Comparison of ENCODE assay signal across 8 mouse cellular contexts in genomic region chr14:79300641-79301350, GRCm38 (mm10). TPM values are rescaled to one million over a fixed set of nuclear protein-coding genes. Genes with fewer than 3 reads are reported as not detected.
A peak's percentile ranks its signal among the peaks of the same experiment; 100 is the strongest.
DNase-seq lines count a peak whose midpoint lies in the region; ATAC-seq and TF ChIP-seq lines count a peak whose summit lies in the region.

No protein-coding gene starts in this region.

- H3K9ac ChIP-seq in CH12.LX (ENCODE audit: insufficient read depth, low read depth) = no peak overlapping the region
- H3K9ac ChIP-seq in limb, embryonic 12.5 days (replicated peaks) = peak overlapping the region; percentile 63
- H3K9ac ChIP-seq in midbrain, embryonic 16.5 days (ENCODE audit: low read depth, low read length) = peak overlapping the region; percentile 70

- dilution Hi-C loops in CH12.LX (cut with MboI; ENCODE audit: extremely low pct_ligation_motif_present, extremely low pct_unique_long_range_greater_than_20kb, low sequenced_read_pairs) = no loop called here

- H3K9me3 ChIP-seq in heart, embryonic 10.5 days = no peaks in the 10 kb centered on the region
- H3K9me3 ChIP-seq in CH12.LX (replicated peaks; ENCODE audit: low read length) = peaks cover 3% of the 10 kb centered on the region
- H3K9me3 ChIP-seq in limb, embryonic 12.5 days = no peaks in the 10 kb centered on the region
- no peaks in the 10 kb centered on the region; the same call in 1 of the 2 replicates for H3K9me3 ChIP-seq in midbrain, embryonic 16.5 days (replicated peaks; ENCODE audit: control insufficient read depth, low read length, poor library complexity, severe bottlenecking)

- peak overlapping the region; percentile 83 for H3K27ac ChIP-seq in heart, embryonic 10.5 days
- no peak overlapping the region for H3K27ac ChIP-seq in CH12.LX (ENCODE audit: insufficient read depth, low read depth)
- no peak overlapping the region for H3K27ac ChIP-seq in limb, embryonic 12.5 days
- no peak overlapping the region for H3K27ac ChIP-seq in midbrain, embryonic 16.5 days (ENCODE audit: low read length)

- peak overlapping the region; percentile 67 for H3K4me3 ChIP-seq in heart, embryonic 10.5 days
- H3K4me3 ChIP-seq in CH12.LX (replicated peaks in 1 of 3; ENCODE audit: low read depth in 2 of 3, low read length in 2 of 3, poor library complexity in 1 of 3) = peak overlapping the region; percentile 31 to 37 (median 34)
- H3K4me3 ChIP-seq in limb, embryonic 12.5 days (replicated peaks) = peak overlapping the region; percentile 59
- peak overlapping the region; percentile 59 for H3K4me3 ChIP-seq in midbrain, embryonic 16.5 days (ENCODE audit: low read depth, low read length)

- peaks cover 40% of the 10 kb centered on the region for H3K27me3 ChIP-seq in heart, embryonic 10.5 days (ENCODE audit: insufficient read depth, poor library complexity, severe bottlenecking)
- H3K27me3 ChIP-seq in CH12.LX (replicated peaks) = peaks cover 17% of the 10 kb centered on the region
- peaks cover 40% of the 10 kb centered on the region for H3K27me3 ChIP-seq in limb, embryonic 12.5 days
- peaks cover 4% of the 10 kb centered on the region for H3K27me3 ChIP-seq in midbrain, embryonic 16.5 days (ENCODE audit: control insufficient read depth, insufficient read depth, low read depth, low read length)

- no peaks in the 10 kb centered on the region for H3K36me3 ChIP-seq in heart, embryonic 10.5 days
- H3K36me3 ChIP-seq in CH12.LX (replicated peaks in 1 of 2; ENCODE audit: control insufficient read depth in 1 of 2, insufficient read depth in 1 of 2, low read length in 1 of 2) = no peaks in the 10 kb centered on the region
- H3K36me3 ChIP-seq in limb, embryonic 12.5 days = no peaks in the 10 kb centered on the region
- no peaks in the 10 kb centered on the region for H3K36me3 ChIP-seq in midbrain, embryonic 16.5 days (ENCODE audit: control insufficient read depth, insufficient read depth, low read length)

- TF ChIP-seq EP300 in CH12.LX (IDR thresholded peaks at IDR 0.05; ENCODE audit: low read length) = no peak

- peak overlapping the region; percentile 73 for H3K4me2 ChIP-seq in CH12.LX (ENCODE audit: insufficient read depth, low read depth, poor library complexity, severe bottlenecking)
- H3K4me2 ChIP-seq in limb, embryonic 12.5 days = peak overlapping the region; percentile 97
- H3K4me2 ChIP-seq in midbrain, embryonic 16.5 days (ENCODE audit: low read length) = peak overlapping the region; percentile 100

- 2% methylated on average over 52 of the region's 52 CpGs for WGBS in heart, embryonic 10.5 days
- WGBS in limb, embryonic 12.5 days = under 1% methylated on average over 52 of the region's 52 CpGs
- WGBS in midbrain, embryonic 16.5 days = under 1% methylated on average over 52 of the region's 52 CpGs

- peak; percentile 78 for DNase-seq in heart, embryonic 10.5 days (ENCODE audit: low spot score)
- DNase-seq in heart, postnatal 36 days = no peak
- DNase-seq in CH12.LX (ENCODE audit: extremely low read depth) = no peak
- peak; percentile 58 to 62 for DNase-seq in cerebellum, postnatal 25 days
- peak; percentile 73 for DNase-seq in thymus, postnatal 14 days

- no peak for TF ChIP-seq POLR2A in CH12.LX (IDR thresholded peaks at IDR 0.05; ENCODE audit: low read depth, low read length)

- no peak for TF ChIP-seq RAD21 in CH12.LX (IDR thresholded peaks at IDR 0.05; ENCODE audit: low read depth, low read length)

- intact Hi-C loops in heart, postnatal 36 days (cut with DNase I) = loop anchor here (2.0 to 5.0 kb wide), 2 partner anchors 26 to 178 kb away; no protein-coding TSS in a partner anchor

- H3K4me1 ChIP-seq in heart, embryonic 10.5 days = peaks cover 43% of the 10 kb centered on the region
- H3K4me1 ChIP-seq in CH12.LX (ENCODE audit: control insufficient read depth in 1 of 2, insufficient read depth in 2 of 2) = peaks cover 10 to 33% of the 10 kb centered on the region in 2 experiments
- peaks cover 34% of the 10 kb centered on the region for H3K4me1 ChIP-seq in limb, embryonic 12.5 days (replicated peaks)
- H3K4me1 ChIP-seq in midbrain, embryonic 16.5 days (ENCODE audit: control insufficient read depth, insufficient read depth, low read length) = peaks cover 14% of the 10 kb centered on the region

- no peaks in the 10 kb centered on the region for H3K79me2 ChIP-seq in CH12.LX (replicated peaks; ENCODE audit: control insufficient read depth, extremely low read depth, insufficient read depth, poor library complexity, severe bottlenecking)

- in situ Hi-C loops in CH12.LX (cut with MboI; ENCODE audit: low pct_ligation_motif_present, low pct_unique_long_range_greater_than_20kb, low sequenced_read_pairs) = loop anchor here (5.0 to 10.0 kb wide), 2 partner anchors 33 to 176 kb away; no protein-coding TSS in a partner anchor

- no peak for TF ChIP-seq CTCF in CH12.LX (conservative IDR thresholded peaks at IDR 0.05 in 1 of 2, IDR thresholded peaks at IDR 0.05 in 1 of 2; ENCODE audit: low read depth in 2 of 2, low read length in 2 of 2)

- peak; percentile 2 to 18; a peak in 1 of 4 replicates for ATAC-seq in hematopoietic stem cell, adult 5-6 weeks (replicated peaks in 1 of 2; ENCODE audit: insufficient read depth in 1 of 2, low FRiP score in 2 of 2, low TSS enrichment in 1 of 2, low read depth in 1 of 2, poor library complexity in 2 of 2, severe bottlenecking in 2 of 2)
- no peak; the same call in 1 of the 2 replicates for ATAC-seq in limb, embryonic 12.5 days (ENCODE audit: insufficient number of reproducible peaks, insufficient read depth, low FRiP score, low TSS enrichment, low read depth)
- ATAC-seq in midbrain, embryonic 16.5 days = peak; percentile 58

TF ChIP-seq in CH12.LX, 34 proteins besides CTCF, POLR2A, EP300 and RAD21:
- TF ChIP-seq ZMIZ1 (IDR thresholded peaks at IDR 0.05; ENCODE audit: low read depth, low read length) (0 out of 2 replicates have a peak, but pooled peaks have one; percentile 12), KAT2A (IDR thresholded peaks at IDR 0.05; ENCODE audit: insufficient replicate concordance, low read length) (no peak)
TF ChIP-seq in CH12.LX: peak in this region for 1.

RNA-seq across cellular contexts. Expression of gene Rgcc, which starts 0.6 kb away (rescaled TPM):
- polyA plus RNA-seq in heart, embryonic 10.5 days (2016; fragmentation: Nextera tagmentation; extraction: Ambion mirVana) = 16.0 and 17.0 TPM in 2 replicates
- 10 to 100 TPM; 54.7 to 54.8 TPM for total RNA-seq in heart, postnatal 36 days (2021)
- 1.6 and 2.2 TPM in 2 replicates for total RNA-seq in CH12.LX (2012; rRNA removed)
- total RNA-seq in CH12.LX (2014; rRNA removed) = 3.3 and 5.2 TPM in 2 replicates
- polyA plus RNA-seq in CH12.LX (2012; ENCODE audit: insufficient read length, low read depth) = 1.2 and 2.3 TPM in 2 replicates
- total RNA-seq in hematopoietic stem cell, adult 5-6 weeks (2017) = 43.7 and 49.8 TPM in 2 replicates
- polyA plus RNA-seq in limb, embryonic 12.5 days (2016; fragmentation: Nextera tagmentation; extraction: Ambion mirVana) = 25.6 and 28.6 TPM in 2 replicates
- 26.3 and 36.4 TPM in 2 replicates for polyA plus RNA-seq in midbrain, embryonic 16.5 days (2015; fragmentation: Nextera tagmentation; extraction: Ambion mirVana)

RNA-seq across cellular contexts. Expression of gene Zfp957, which starts 53.6 kb away (rescaled TPM):
- polyA plus RNA-seq in heart, embryonic 10.5 days (2016; fragmentation: Nextera tagmentation; extraction: Ambion mirVana) = 0.06 TPM in 1 of 2 replicates, not detected in the other
- not detected for total RNA-seq in heart, postnatal 36 days (2021)
- total RNA-seq in CH12.LX (2012; rRNA removed) = not detected in 2 replicates
- not detected in 2 replicates for total RNA-seq in CH12.LX (2014; rRNA removed)
- not detected in 2 replicates for polyA plus RNA-seq in CH12.LX (2012; ENCODE audit: insufficient read length, low read depth)
- total RNA-seq in hematopoietic stem cell, adult 5-6 weeks (2017) = not detected in 2 replicates
- polyA plus RNA-seq in limb, embryonic 12.5 days (2016; fragmentation: Nextera tagmentation; extraction: Ambion mirVana) = not detected in 2 replicates
- not detected in 2 replicates for polyA plus RNA-seq in midbrain, embryonic 16.5 days (2015; fragmentation: Nextera tagmentation; extraction: Ambion mirVana)

Comparison
In these comparisons a context has a peak if more than half of its experiments do, and no peak if none do; other contexts are left out.
1. DNase-seq: peak in heart, embryonic 10.5 days (single experiment), cerebellum, postnatal 25 days (2 of 2) and thymus, postnatal 14 days (single experiment); none in heart, postnatal 36 days (0 of 2) and CH12.LX (single experiment).
2. Peak in every context shown above with its lines, with median percentiles within 50 percentile points of each other: H3K4me3 ChIP-seq and H3K4me2 ChIP-seq.